Mouse (Mus musculus): ENCODE results near the gene Cyp2c70.

GRCm38 (mm10) chr19:40231074-40231738, 44.1 kb upstream of the Cyp2c70 start:
- TF ChIP-seq CTCF (IDR thresholded peaks at IDR 0.05; ENCODE audit: extremely low read depth, insufficient read depth, insufficient read length, insufficient replicate concordance) = no peak
- no peak for TF ChIP-seq POLR2A (IDR thresholded peaks at IDR 0.05; ENCODE audit: low read depth, low read length)

Measured in spleen, adult 2 months (tissue).